Mouse (Mus musculus): ENCODE data around the gene Dcaf4. TPM values are rescaled to one million over a fixed set of nuclear protein-coding genes. Genes with fewer than 3 reads are reported as not detected.
A peak's percentile ranks its signal among the peaks of the same experiment; 100 is the strongest.

Gene Dcaf4
- polyA plus RNA-seq, 1 experiment from 2014 or later, result 34.7 TPM

DNA sequence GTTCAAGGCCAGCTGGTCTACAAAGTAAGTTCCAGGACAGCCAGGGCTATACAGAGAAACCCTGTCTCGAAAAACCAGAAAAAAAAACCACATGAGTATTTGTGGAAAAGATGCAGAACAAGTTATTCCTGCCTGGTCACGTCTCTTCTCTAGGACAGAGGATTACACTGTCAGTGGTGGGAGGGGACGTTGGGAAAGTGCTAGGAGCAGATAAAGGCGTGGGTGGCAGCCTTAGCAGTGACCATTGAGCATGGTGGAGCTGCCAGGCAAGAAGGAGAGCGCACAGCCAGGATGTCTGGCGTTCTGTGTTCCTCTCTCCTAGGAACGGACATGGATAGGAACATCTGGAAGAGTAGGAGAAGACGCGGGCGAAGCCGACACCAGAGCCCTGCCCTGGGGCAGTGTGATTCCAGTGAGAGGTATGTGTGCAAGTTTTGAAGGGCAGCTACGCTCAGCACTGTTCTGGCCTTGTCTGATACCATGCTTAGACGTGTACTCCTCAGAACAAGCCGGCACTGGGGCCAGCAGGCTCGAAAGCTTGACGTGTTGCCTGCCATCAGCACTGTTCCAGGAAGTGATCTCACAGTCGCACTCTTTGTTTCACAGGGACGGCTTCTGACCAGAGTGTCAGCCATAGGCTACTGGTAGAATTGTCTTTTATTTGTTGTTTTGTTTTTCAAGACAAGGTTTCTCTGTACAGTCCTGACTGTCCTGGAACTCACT is 5.7 kb downstream of the Dcaf4 start:
- Histone ChIP-seq H3K4me3 (no peak overlapping the region), H3K9me3 (replicated peaks) (no peaks in the 10 kb centered on the region), H3K27me3 (no peaks in the 10 kb centered on the region), H3K27ac (no peak overlapping the region), H3K4me2 (no peak overlapping the region), H3K36me3 (ENCODE audit: poor library complexity, severe bottlenecking) (peaks cover 30% of the 10 kb centered on the region), H3K9ac (no peak overlapping the region), H3K4me1 (peaks cover 11% of the 10 kb centered on the region)
- no peak for ATAC-seq
- WGBS, result 89% methylated on average over 18 of the region's 18 CpGs

DNA sequence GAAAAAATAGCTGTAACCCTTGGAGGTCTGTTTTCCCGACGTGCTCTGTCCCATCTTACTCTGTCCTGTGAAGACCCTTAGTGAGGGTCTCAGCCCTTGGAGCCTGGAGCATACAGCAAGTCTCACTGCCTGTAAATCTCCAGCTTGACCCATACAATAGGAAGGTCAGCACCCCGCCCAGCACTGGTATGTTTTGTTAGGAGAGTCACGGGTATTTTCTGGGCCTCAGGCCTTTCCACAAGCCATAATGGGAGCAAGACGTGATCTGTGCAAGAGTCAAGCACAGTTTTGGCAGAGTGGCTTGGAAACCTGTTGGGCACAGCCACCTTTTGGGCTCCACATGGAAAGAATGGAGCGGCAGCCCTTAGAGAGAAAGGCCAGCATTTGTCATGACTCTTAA is 7.5 kb downstream of the Dcaf4 start:
- no peak for ATAC-seq
- no peak overlapping the region for H3K4me3 ChIP-seq
- no peaks in the 10 kb centered on the region for H3K27me3 ChIP-seq
- H3K4me2 ChIP-seq, result no peak overlapping the region
- no peaks in the 10 kb centered on the region for H3K4me1 ChIP-seq
- peaks cover 47% of the 10 kb centered on the region for H3K36me3 ChIP-seq (ENCODE audit: poor library complexity, severe bottlenecking)
- 84% methylated on average over 6 of the region's 6 CpGs for WGBS
- no peak overlapping the region for H3K9ac ChIP-seq
- H3K9me3 ChIP-seq (replicated peaks), result no peaks in the 10 kb centered on the region
- no peak overlapping the region for H3K27ac ChIP-seq

DNA sequence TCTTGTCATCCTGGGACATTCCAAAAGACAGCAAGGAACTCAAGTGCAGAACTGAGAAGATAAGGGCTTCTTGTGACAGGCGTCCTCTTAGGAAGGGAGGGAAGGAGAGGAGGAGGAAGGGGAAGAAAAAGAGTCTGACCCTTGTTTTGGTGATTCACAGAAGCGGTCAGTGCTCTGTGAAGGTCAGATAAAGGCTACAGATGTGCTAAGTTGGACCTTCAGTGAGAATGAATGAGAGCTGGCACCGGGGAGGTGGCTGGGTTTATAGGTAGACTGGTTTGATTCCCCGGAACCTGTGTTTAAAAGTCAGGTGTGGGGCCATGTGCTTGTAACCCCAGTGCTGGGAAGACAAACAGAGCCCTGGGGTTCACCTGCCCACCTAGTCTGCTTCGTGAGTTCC is 8.4 kb downstream of the Dcaf4 start:
- WGBS, result 92% methylated on average over 5 of the region's 5 CpGs
- Histone ChIP-seq H3K9me3 (replicated peaks) (no peaks in the 10 kb centered on the region), H3K4me1 (no peaks in the 10 kb centered on the region), H3K4me3 (no peak overlapping the region), H3K36me3 (ENCODE audit: poor library complexity, severe bottlenecking) (peaks cover 54% of the 10 kb centered on the region), H3K27me3 (no peaks in the 10 kb centered on the region), H3K27ac (no peak overlapping the region), H3K4me2 (no peak overlapping the region), H3K9ac (no peak overlapping the region)
- ATAC-seq, result no peak

DNA sequence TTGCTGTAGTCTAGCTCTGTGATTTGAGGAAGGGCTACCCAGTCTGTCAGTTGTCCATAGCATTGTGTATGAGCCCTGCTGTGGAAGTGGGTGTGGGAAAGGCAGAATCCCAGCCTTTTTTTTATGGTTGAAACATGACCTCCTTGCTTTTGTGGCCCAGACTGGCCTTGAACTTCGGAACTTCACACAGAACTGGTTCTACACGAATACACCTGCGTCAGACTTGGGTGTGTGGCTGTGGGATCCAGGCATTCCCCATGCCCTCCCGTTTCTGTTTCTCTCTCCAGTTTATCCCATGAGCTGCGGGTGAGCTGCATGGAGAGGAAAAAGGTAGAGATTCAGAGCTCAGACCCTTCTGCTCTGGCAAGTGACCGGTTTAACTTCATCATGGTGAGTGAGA is 11.7 kb downstream of the Dcaf4 start:
- Histone ChIP-seq H3K4me1 (peaks cover 13% of the 10 kb centered on the region), H3K27me3 (no peaks in the 10 kb centered on the region), H3K27ac (no peak overlapping the region), H3K4me3 (no peak overlapping the region), H3K9ac (no peak overlapping the region), H3K36me3 (ENCODE audit: poor library complexity, severe bottlenecking) (peaks cover 72% of the 10 kb centered on the region), H3K9me3 (replicated peaks) (no peaks in the 10 kb centered on the region), H3K4me2 (no peak overlapping the region)
- WGBS, result 94% methylated on average over 6 of the region's 6 CpGs
- ATAC-seq, result no peak

DNA sequence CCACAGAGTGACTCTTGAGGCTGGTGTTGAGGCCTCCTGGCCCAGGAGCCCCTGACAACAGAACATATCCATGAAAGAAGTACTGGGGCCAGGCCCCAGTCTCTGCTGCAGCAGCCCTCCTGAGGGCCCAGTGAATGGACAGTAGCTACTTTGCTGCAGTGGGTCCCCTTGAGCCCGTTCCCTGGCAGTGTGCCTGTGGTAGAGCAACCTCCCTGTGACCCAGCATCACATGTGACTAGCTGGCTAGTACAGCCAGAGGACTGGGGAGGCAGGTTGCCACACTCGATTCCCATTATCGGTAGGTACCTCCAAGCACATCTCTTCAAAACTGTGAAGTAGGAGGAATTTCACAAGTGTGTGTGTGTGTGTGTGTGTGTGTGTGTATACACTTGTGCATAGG is 12.7 kb downstream of the Dcaf4 start:
- H3K4me3 ChIP-seq, result no peak overlapping the region
- WGBS, result 92% methylated on average over 3 of the region's 3 CpGs
- H3K9me3 ChIP-seq (replicated peaks), result no peaks in the 10 kb centered on the region
- H3K27me3 ChIP-seq, result no peaks in the 10 kb centered on the region
- no peak overlapping the region for H3K9ac ChIP-seq
- H3K27ac ChIP-seq, result no peak overlapping the region
- H3K4me2 ChIP-seq, result no peak overlapping the region
- H3K4me1 ChIP-seq, result peaks cover 13% of the 10 kb centered on the region
- peaks cover 76% of the 10 kb centered on the region for H3K36me3 ChIP-seq (ENCODE audit: poor library complexity, severe bottlenecking)
- no peak for ATAC-seq

DNA sequence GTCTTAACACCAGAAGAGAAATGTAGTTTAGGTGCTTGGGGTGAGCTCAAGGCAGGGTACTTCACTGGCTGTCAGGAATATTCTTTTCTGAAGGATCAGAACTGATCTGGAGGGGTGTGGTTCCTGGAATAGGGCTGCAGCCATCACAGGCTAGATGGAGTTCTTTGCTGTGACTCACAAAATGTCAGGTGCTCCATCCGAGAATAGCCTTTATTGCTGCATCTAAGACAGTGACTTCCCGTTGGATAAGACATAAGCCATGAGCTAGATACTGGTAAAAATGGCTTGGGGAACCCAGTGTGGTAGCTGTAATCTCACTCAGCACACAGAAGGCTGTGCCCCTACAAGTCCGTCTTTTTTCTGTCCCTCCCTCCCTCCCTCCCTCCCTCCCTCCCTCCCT is 13.9 kb downstream of the Dcaf4 start:
- 80% methylated on average over 3 of the region's 3 CpGs for WGBS
- H3K4me2 ChIP-seq, result no peak overlapping the region

DNA sequence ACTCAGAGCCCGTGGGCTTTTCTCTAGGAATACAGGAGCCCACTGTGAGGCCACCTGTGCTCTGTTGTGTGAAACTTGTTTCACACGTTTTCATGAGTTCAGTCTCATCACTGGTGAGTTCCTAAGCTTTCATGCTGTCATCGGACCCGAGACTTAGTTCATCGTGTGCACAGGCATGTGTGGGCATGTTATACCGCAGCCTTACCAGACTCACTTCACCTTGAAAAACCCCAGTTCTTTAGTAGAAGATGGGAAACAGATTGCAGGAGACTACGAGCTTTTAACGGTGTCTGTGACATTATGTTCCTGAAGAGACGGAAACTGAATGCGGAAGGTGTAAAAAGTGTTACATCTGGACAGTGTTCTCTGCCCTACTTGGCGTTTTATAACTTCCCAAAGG is 15.2 kb downstream of the Dcaf4 start:
- Histone ChIP-seq H3K27me3 (no peaks in the 10 kb centered on the region), H3K4me1 (peaks cover 13% of the 10 kb centered on the region), H3K4me2 (no peak overlapping the region), H3K4me3 (no peak overlapping the region), H3K36me3 (ENCODE audit: poor library complexity, severe bottlenecking) (peaks cover 90% of the 10 kb centered on the region), H3K9me3 (replicated peaks) (no peaks in the 10 kb centered on the region), H3K27ac (no peak overlapping the region), H3K9ac (no peak overlapping the region)
- no peak for ATAC-seq
- WGBS, result 90% methylated on average over 11 of the region's 11 CpGs

More for the DNA sequence above, 13.9 kb downstream of the Dcaf4 start:
- Histone ChIP-seq H3K4me3 (no peak overlapping the region), H3K9me3 (replicated peaks) (no peaks in the 10 kb centered on the region), H3K4me1 (peaks cover 13% of the 10 kb centered on the region), H3K27ac (no peak overlapping the region), H3K27me3 (no peaks in the 10 kb centered on the region), H3K36me3 (ENCODE audit: poor library complexity, severe bottlenecking) (peaks cover 84% of the 10 kb centered on the region), H3K9ac (no peak overlapping the region)
- no peak for ATAC-seq

DNA sequence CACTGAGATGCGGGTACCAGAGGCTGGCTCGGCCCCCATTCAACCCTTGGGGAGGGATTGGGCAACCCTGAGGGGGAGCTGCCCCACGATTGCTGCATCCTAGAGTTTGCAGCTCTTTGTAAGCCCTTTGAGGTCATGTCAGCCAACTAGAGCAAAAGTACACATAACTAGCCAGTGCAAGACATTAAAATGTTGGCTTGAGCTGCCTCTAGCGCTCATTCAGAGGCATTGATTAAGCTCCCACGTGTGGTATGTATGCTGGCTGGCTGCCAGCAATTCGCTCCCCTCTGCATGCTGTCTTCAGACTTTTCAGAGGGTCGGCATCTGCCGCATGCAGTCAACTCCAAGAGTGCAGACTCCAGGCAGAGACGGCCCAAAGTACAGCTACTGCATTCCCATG is 15.8 kb downstream of the Dcaf4 start:
- peak; percentile 81 for ATAC-seq
- H3K9me3 ChIP-seq (replicated peaks), result no peaks in the 10 kb centered on the region
- H3K9ac ChIP-seq, result peak overlapping the region; percentile 2; the same call in 1 of the 2 replicates
- no peak overlapping the region for H3K4me2 ChIP-seq
- H3K4me3 ChIP-seq, result no peak overlapping the region
- H3K27ac ChIP-seq, result peak overlapping the region; percentile 52
- H3K4me1 ChIP-seq, result peaks cover 13% of the 10 kb centered on the region
- H3K36me3 ChIP-seq (ENCODE audit: poor library complexity, severe bottlenecking), result peaks cover 90% of the 10 kb centered on the region
- H3K27me3 ChIP-seq, result no peaks in the 10 kb centered on the region
- WGBS, result 31% methylated on average over 9 of the region's 9 CpGs

DNA sequence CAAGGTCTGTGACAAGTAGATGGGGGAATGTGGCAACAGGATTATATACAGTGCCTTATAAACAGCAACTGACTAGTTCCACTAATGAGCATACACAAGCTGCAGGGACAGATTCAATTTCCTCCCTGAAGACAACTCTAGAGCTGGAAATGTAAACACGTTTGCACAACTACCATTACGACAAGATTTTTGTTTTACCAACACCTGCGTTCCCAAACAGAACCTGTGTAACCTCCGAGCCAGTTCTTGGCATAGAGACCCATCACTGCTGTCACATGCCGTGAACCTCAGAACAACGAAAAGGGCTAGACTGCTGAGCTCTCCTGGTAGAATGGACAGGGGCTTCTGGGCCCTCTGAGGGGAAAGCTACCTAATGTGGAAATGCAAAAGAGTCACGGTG is 23.7 kb downstream of the Dcaf4 start:
- Histone ChIP-seq H3K27ac (no peak overlapping the region), H3K4me1 (no peaks in the 10 kb centered on the region), H3K27me3 (no peaks in the 10 kb centered on the region), H3K9me3 (replicated peaks) (no peaks in the 10 kb centered on the region), H3K36me3 (ENCODE audit: poor library complexity, severe bottlenecking) (peaks cover 74% of the 10 kb centered on the region), H3K9ac (no peak overlapping the region), H3K4me2 (no peak overlapping the region), H3K4me3 (no peak overlapping the region)
- ATAC-seq, result no peak
- WGBS, result 88% methylated on average over 7 of the region's 7 CpGs

DNA sequence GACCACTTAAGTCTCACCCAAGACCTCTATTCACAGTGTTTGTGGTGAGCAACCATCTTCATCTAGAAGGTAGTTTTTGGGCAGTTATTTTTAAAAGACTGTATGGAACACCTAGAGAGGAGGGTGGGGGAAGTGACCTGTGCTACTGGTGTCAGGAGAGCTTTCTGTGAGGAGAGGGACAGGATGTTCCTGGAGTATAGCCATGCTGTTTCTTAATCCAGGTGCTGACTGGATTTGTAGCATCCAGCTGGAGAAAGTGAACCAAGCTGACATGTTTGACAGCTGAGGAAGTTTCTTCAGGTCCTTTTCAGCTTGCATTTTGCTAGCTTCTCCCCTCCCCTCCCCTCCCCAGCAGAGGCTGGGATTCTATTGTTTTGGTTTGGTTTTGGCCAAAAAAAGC is 24.5 kb downstream of the Dcaf4 start:
- no peak for ATAC-seq
- Histone ChIP-seq H3K4me3 (no peak overlapping the region), H3K36me3 (ENCODE audit: poor library complexity, severe bottlenecking) (peaks cover 74% of the 10 kb centered on the region)

DNA sequence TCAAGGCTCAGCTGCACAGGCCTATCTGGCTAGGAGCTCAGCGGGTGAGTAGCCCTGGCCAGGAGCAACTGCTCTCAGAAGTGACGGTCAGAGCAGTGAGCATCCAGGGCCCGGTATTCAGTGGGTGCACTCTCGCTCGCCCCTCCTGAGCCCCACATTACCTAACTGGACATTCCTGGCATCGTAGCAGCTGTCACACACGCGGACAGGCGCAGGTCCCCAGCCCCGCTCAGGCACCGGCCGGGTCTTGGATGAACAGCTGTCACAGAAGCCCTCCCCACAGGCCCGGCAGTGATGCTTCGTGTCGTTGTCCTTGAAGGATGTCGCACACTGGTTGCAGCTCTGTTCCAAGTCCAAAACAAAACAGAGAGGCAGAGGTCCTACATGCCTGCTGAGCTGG is 31.0 kb downstream of the Dcaf4 start:
- Histone ChIP-seq H3K9me3 (replicated peaks) (no peaks in the 10 kb centered on the region), H3K4me3 (no peak overlapping the region), H3K4me2 (no peak overlapping the region), H3K27ac (no peak overlapping the region), H3K27me3 (no peaks in the 10 kb centered on the region), H3K4me1 (no peaks in the 10 kb centered on the region), H3K36me3 (ENCODE audit: poor library complexity, severe bottlenecking) (peaks cover 96% of the 10 kb centered on the region), H3K9ac (no peak overlapping the region)
- WGBS, result 94% methylated on average over 16 of the region's 16 CpGs
- no peak for ATAC-seq

More for the DNA sequence above, 24.5 kb downstream of the Dcaf4 start:
- Histone ChIP-seq H3K9ac (no peak overlapping the region), H3K9me3 (replicated peaks) (no peaks in the 10 kb centered on the region), H3K4me2 (no peak overlapping the region), H3K4me1 (no peaks in the 10 kb centered on the region), H3K27me3 (no peaks in the 10 kb centered on the region), H3K27ac (no peak overlapping the region)

DNA sequence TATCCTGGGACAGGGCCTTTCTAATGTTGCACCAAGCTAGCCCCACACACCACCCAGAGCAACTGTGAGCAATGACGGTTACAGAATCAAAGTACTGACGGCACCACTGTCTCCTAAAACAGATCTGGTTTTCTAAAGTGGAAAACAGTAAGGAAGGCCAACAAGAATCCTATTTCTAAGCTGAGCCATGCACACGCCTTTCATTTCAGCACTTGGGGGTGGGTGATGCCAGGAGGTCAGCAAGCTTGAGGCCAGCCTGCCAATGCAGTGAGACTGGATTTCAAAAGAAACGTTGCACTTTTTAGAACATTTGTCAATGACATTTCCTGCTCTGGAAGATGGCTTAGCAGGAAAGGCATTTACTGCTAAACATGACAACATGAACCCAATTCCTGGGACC is 33.5 kb downstream of the Dcaf4 start:
- no peaks in the 10 kb centered on the region for H3K4me1 ChIP-seq
- H3K9me3 ChIP-seq (replicated peaks), result no peaks in the 10 kb centered on the region
- H3K36me3 ChIP-seq (ENCODE audit: poor library complexity, severe bottlenecking), result peaks cover 99% of the 10 kb centered on the region
- H3K27ac ChIP-seq, result no peak overlapping the region
- no peak overlapping the region for H3K9ac ChIP-seq
- no peak overlapping the region for H3K4me3 ChIP-seq
- no peak for ATAC-seq
- H3K4me2 ChIP-seq, result no peak overlapping the region
- 92% methylated on average over 4 of the region's 4 CpGs for WGBS
- H3K27me3 ChIP-seq, result no peaks in the 10 kb centered on the region

DNA sequence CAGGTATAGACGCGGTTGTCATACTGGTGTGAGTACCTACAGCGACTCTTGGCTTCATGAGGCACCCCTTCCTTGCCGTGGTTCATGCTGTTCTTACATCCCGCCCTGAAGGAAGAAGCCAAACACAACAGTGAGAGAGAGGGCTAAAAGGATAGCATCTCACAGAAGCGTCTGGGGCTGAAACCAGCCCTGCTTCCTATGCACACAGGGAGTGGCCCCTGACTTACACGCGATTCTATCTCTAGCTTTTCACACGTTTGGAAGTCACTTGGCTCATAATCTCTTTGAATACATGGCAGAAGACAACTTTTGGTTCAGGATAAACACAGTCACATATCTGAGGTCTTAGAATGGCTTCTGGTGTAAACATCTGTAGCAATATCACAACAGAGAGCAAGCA is 35.3 kb downstream of the Dcaf4 start:
- no peak for ATAC-seq

More for the DNA sequence above, 35.3 kb downstream of the Dcaf4 start:
- Histone ChIP-seq H3K36me3 (ENCODE audit: poor library complexity, severe bottlenecking) (peaks cover 94% of the 10 kb centered on the region), H3K27me3 (no peaks in the 10 kb centered on the region), H3K9me3 (replicated peaks) (no peaks in the 10 kb centered on the region), H3K4me1 (no peaks in the 10 kb centered on the region), H3K9ac (no peak overlapping the region), H3K27ac (no peak overlapping the region), H3K4me2 (no peak overlapping the region), H3K4me3 (no peak overlapping the region)
- 67% methylated on average over 9 of the region's 9 CpGs for WGBS
